Mouse (Mus musculus): ENCODE data around the gene Rnf138rt1. TPM values are rescaled to one million over a fixed set of nuclear protein-coding genes. Genes with fewer than 3 reads are reported as not detected.

The Rnf138rt1 gene
- 0.55 and 0.89 TPM in 2 replicates for polyA plus RNA-seq (2016; fragmentation: Nextera tagmentation; extraction: Ambion mirVana)

DNA sequence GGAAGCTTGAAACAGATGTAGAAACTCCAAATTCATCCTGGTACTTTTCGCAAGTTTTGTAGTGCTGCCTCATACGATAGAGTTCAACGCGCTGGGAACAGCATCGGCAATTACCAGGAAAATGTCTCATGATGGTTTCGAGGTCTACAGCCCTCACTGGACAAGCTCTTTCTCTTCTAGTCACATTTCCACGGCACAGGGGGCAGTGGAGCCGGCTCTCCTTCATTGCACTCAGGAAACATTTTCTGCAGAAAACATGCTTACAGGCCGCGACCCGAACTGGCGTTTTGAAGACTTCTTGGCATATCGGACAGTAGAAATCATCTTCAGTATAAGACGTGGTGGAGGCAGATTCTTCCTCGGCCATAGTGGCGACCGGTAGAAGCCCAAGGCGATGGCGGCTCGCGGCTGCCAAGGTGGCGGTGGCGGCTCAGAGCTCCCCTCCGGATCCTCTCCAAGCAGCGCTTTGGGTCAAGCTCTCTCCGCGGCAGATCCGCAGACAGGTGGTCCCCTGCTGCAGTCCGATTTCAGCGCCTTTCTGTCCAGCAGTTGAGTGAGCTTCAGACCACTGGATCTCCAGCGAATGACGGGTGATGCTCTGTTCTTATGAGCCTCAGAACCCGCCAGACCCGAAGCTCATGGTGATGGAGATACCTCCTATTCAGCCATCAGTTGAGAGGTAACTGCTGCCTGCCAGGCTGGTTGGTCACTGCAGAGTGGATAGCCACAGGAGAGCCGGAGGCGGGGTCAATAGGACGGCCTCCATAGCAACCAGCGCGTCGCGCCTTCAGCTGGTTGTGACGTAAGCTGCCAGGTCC lies at the start of gene Rnf138rt1:
TSS of gene Rnf138rt1 (minus strand) at position 713 of the 818 bp plus-strand sequence.
- peak within 1 kb of the TSS; percentile 62 for H3K4me2 ChIP-seq
- H3K9ac ChIP-seq, result 0 out of 2 replicates have a peak within 1 kb of the TSS, but pooled peaks have one; percentile 40
- 22% methylated on average over 42 of the region's 42 CpGs for WGBS
- peak within 1 kb of the TSS; percentile 40 for H3K4me3 ChIP-seq (replicated peaks)
- no peak within 1 kb of the TSS for H3K27ac ChIP-seq
- H3K27me3 ChIP-seq, result peaks cover 47% of the 10 kb centered on the region
- H3K36me3 ChIP-seq (replicated peaks), result no peaks in the 10 kb centered on the region
- peak; percentile 84; the same call in 1 of the 2 replicates for ATAC-seq (ENCODE audit: low FRiP score)
- H3K4me1 ChIP-seq, result no peaks in the 10 kb centered on the region
- no peaks in the 10 kb centered on the region for H3K9me3 ChIP-seq

DNA sequence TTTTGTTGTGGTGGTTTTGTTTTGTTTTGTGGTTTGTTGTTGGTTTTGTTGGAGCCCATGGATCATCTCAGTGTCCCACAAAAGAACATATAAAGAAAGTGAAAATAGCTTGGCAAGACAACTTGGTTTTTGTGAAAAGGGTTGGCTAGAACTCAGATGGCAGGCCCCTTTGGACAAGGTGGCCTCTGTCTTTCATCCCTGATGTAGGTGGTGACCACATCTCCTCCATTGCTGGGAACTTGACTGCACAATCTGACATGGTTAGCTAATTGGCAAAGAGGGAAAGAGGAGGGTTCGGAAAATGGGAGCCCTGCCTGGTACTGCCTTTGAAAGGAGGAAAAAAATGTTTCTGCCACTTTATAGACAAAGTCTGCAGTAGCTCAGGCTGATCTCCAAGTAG lies 46.1 kb upstream of the Rnf138rt1 start:
- Histone ChIP-seq H3K36me3 (replicated peaks) (no peaks in the 10 kb centered on the region), H3K9ac (no peak overlapping the region), H3K9me3 (no peaks in the 10 kb centered on the region), H3K4me1 (no peaks in the 10 kb centered on the region), H3K4me3 (replicated peaks) (no peak overlapping the region), H3K4me2 (no peak overlapping the region), H3K27me3 (peaks cover 21% of the 10 kb centered on the region), H3K27ac (no peak overlapping the region)
- no peak for ATAC-seq (ENCODE audit: low FRiP score)
- WGBS, result 63% methylated on average over 1 of the region's 1 CpGs

DNA sequence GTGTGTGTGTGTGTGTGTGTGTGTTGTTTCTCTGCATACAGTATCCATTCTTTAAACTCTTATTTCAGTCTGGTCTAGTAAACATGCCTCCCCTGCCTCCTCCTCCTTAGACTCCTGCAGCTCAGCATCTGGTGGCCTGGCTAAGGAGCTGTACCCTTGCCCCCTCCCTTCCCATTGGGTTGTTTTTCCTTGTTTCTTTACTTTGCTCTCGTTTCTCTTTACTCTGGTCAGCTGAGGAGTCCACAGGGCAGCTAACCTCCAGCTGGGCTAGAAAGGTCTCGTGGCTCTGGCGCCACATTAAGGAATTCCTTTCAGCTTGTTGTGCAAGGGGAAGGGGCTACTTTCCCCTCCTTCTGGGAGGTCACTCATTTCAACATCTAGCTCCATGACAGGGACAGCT lies 5.2 kb upstream of the Rnf138rt1 start:
- Histone ChIP-seq H3K9ac (no peak overlapping the region), H3K4me1 (no peaks in the 10 kb centered on the region), H3K9me3 (no peaks in the 10 kb centered on the region), H3K36me3 (replicated peaks) (no peaks in the 10 kb centered on the region), H3K27ac (no peak overlapping the region), H3K4me2 (no peak overlapping the region), H3K4me3 (replicated peaks) (no peak overlapping the region), H3K27me3 (peaks cover 44% of the 10 kb centered on the region)
- ATAC-seq (ENCODE audit: low FRiP score), result no peak
- WGBS, result 31% methylated on average over 3 of the region's 3 CpGs

DNA sequence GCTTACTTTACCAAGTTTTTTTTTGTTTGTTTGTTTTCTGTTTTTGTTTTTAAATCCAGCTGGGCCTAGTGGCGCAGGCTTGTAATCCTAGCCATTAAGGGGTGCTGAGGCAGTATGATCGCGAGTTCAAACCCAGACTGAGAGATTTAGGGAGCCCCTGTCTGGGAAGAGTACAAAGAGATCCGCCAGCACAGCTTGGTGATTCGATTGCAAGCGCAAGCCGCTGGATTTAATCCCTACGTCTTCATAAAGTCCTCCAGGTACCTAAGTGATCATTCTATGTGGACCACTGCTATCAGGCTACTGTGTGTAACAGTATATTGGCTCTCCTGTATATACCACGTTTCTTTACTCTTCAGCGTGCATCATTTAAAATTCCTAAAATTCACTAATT lies 303 bp upstream of the Rnf138rt1 start:
- no peaks in the 10 kb centered on the region for H3K36me3 ChIP-seq (replicated peaks)
- H3K9me3 ChIP-seq, result no peaks in the 10 kb centered on the region
- 33% methylated on average over 10 of the region's 10 CpGs for WGBS
- H3K27me3 ChIP-seq, result peaks cover 46% of the 10 kb centered on the region
- H3K4me1 ChIP-seq, result no peaks in the 10 kb centered on the region
- no peak overlapping the region for H3K9ac ChIP-seq
- peak overlapping the region; percentile 40 for H3K4me3 ChIP-seq (replicated peaks)
- H3K27ac ChIP-seq, result no peak overlapping the region
- ATAC-seq (ENCODE audit: low FRiP score), result peak; percentile 60; the same call in 1 of the 2 replicates
- peak overlapping the region; percentile 62 for H3K4me2 ChIP-seq

DNA sequence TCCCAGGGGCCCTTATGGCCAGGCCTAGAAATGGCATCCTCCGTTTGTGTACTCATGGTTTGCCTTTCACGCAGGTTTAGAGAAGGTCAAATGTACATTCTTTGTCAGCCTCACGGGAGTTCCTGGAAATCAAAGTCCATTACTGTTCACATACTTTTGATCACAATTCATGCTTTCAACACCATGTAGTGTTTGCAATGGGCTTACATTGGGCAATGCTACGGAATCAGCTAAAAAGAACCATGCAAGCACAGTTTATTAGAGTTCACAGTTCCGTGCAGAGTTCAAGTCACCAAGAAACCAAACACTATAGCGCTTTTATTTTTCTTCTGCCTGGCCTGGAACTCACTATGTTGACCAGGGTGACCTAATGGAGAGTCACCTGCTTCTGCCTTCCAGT lies 15.1 kb downstream of the Rnf138rt1 start:
- Histone ChIP-seq H3K4me2 (no peak overlapping the region), H3K9ac (no peak overlapping the region), H3K4me1 (no peaks in the 10 kb centered on the region), H3K27me3 (peaks cover 24% of the 10 kb centered on the region; the same call in 1 of the 2 replicates), H3K9me3 (no peaks in the 10 kb centered on the region), H3K36me3 (replicated peaks) (no peaks in the 10 kb centered on the region), H3K27ac (no peak overlapping the region), H3K4me3 (replicated peaks) (no peak overlapping the region)
- WGBS, result 89% methylated on average over 6 of the region's 6 CpGs
- no peak for ATAC-seq (ENCODE audit: low FRiP score)

DNA sequence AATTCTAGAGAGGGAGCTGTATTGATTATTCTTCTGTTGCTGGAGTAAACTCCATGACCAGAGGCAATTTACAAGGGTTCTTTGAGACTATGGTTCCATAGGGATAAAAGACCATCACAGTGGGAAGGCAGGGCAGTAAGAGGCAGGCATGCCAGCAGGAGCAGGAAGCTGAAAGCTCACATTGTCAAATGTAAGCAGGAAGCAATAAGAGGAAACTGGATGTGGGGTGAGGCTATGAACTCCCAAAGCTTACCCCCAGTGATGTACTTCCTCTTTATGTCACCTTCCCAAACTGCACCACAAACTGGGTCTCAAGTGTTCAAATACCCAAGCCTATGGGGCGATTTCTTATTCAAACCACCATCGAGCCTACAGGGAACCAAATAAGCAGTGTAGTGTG lies 17.2 kb downstream of the Rnf138rt1 start:
- Histone ChIP-seq H3K27ac (no peak overlapping the region), H3K36me3 (replicated peaks) (no peaks in the 10 kb centered on the region), H3K9me3 (no peaks in the 10 kb centered on the region), H3K4me2 (no peak overlapping the region), H3K4me3 (replicated peaks) (no peak overlapping the region), H3K27me3 (peaks cover 18% of the 10 kb centered on the region; the same call in 1 of the 2 replicates), H3K4me1 (no peaks in the 10 kb centered on the region), H3K9ac (no peak overlapping the region)
- 92% methylated on average over 2 of the region's 2 CpGs for WGBS
- no peak for ATAC-seq (ENCODE audit: low FRiP score)

DNA sequence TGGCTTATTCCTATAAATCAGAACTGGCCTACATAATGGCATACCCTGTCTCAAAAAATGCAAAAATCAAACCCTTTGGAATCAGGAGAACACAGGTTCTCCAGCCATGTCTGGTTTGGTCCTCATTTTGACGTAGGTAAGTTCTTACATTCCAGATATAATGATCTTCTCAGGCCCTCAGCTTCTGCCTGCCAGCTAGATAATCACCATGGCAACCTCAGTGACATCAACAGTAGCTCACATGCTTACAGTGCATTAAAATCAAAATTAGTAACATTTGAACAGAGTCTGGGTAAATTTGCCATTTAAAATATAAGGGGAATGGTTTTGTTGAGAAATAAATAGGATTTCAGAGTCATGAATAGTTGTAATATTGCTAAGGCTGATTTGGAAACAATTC lies 22.2 kb downstream of the Rnf138rt1 start:
- Histone ChIP-seq H3K27ac (no peak overlapping the region), H3K4me2 (no peak overlapping the region), H3K9ac (no peak overlapping the region), H3K4me1 (no peaks in the 10 kb centered on the region), H3K4me3 (replicated peaks) (no peak overlapping the region), H3K9me3 (no peaks in the 10 kb centered on the region), H3K27me3 (peaks cover 14% of the 10 kb centered on the region), H3K36me3 (replicated peaks) (no peaks in the 10 kb centered on the region)
- ATAC-seq (ENCODE audit: low FRiP score), result no peak
- 74% methylated on average over 1 of the region's 1 CpGs for WGBS

DNA sequence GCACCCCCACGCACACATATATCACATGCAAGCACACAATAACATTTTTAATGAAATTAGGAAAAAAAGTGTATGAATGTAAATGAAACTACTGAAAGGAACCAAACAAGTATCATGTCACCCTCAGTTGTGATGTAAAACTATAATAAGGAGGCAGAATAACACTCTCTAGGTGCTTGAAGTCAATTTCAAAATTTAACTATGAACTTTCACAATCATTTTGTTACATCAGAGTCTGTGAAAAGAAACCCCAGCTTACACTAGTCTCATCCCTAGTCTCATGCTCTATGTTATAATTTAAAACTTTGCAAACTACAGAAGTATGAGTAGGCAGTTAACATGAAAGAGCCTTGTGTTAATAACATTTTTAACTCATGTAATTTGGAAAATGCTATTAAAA lies 27.0 kb downstream of the Rnf138rt1 start:
- Histone ChIP-seq H3K27me3 (peaks cover 4% of the 10 kb centered on the region), H3K4me3 (replicated peaks) (no peak overlapping the region), H3K9ac (no peak overlapping the region), H3K27ac (no peak overlapping the region), H3K36me3 (replicated peaks) (no peaks in the 10 kb centered on the region), H3K4me2 (no peak overlapping the region), H3K9me3 (no peaks in the 10 kb centered on the region), H3K4me1 (no peaks in the 10 kb centered on the region)
- 87% methylated on average over 1 of the region's 1 CpGs for WGBS
- no peak for ATAC-seq (ENCODE audit: low FRiP score)

DNA sequence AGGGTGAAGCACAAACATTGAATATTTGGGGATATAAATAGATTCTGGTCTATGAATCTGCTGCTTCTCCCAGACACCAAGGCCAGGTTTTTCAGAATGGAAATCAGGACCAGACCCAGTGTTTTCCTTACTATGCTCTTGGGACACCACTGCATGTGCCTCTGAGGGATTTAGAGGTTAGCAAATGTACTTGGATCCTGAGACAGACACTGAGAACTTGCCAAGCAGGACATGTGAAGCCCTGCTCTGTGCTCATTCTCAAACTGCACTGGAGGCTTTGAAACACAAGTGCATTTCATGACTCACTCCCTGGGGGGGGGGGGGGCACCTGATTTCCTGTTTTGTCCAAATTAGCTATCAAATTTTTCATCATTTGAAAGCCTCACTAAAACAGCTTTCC lies 37.5 kb downstream of the Rnf138rt1 start:
- Histone ChIP-seq H3K27me3 (peaks cover 9% of the 10 kb centered on the region), H3K4me1 (peaks cover 2% of the 10 kb centered on the region; the same call in 1 of the 2 replicates), H3K4me3 (replicated peaks) (no peak overlapping the region), H3K27ac (0 out of 2 replicates have a peak overlapping the region, but pooled peaks have one; percentile 25), H3K9me3 (no peaks in the 10 kb centered on the region), H3K9ac (no peak overlapping the region), H3K36me3 (replicated peaks) (no peaks in the 10 kb centered on the region), H3K4me2 (peak overlapping the region; percentile 15)
- no peak for ATAC-seq (ENCODE audit: low FRiP score)

DNA sequence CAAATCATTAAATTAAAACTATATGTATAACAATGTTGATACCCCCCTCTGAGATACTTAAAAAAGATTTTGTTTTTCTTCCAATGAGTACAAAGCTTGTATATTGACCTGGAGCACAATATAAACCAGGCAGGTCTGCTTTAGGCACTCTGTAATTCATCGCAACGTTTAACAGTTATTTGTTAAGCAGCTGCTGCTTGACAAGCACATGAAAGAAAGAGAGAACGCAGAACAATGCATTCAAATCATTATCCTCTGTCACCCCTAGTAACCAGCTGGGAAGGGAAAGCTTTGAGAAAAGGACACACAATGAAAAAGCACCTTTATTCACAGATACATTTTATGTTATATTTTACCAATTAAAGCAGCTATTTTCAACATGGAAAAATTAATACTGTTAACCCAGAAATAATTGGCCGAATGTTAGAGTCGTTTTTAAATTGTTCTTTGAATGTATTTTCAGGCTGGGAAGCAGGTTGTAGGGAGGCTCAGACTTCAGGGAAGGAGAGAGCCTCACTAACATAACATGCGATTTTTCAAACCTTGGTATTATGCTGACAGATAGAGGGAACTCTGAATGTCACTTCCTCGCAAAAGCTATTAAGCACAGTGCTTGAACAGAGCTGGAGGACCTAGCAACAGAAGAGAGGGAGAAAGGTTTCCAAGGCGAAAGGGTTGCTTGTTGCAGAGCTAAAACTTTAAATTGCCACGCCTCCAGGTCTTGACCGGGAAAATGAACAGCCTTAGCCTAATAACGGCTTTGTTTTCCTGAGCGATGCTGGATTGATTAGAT lies 38.1 kb downstream of the Rnf138rt1 start:
- H3K27me3 ChIP-seq, result peaks cover 9% of the 10 kb centered on the region
- 31% methylated on average over 12 of the region's 12 CpGs for WGBS
- H3K9me3 ChIP-seq, result no peaks in the 10 kb centered on the region
- peak overlapping the region; percentile 15 for H3K4me2 ChIP-seq
- H3K27ac ChIP-seq, result 0 out of 2 replicates have a peak overlapping the region, but pooled peaks have one; percentile 25
- H3K4me1 ChIP-seq, result peaks cover 2% of the 10 kb centered on the region; the same call in 1 of the 2 replicates
- H3K4me3 ChIP-seq (replicated peaks), result no peak overlapping the region
- peak; percentile 67 for ATAC-seq (ENCODE audit: low FRiP score)
- H3K36me3 ChIP-seq (replicated peaks), result no peaks in the 10 kb centered on the region
- H3K9ac ChIP-seq, result no peak overlapping the region

DNA sequence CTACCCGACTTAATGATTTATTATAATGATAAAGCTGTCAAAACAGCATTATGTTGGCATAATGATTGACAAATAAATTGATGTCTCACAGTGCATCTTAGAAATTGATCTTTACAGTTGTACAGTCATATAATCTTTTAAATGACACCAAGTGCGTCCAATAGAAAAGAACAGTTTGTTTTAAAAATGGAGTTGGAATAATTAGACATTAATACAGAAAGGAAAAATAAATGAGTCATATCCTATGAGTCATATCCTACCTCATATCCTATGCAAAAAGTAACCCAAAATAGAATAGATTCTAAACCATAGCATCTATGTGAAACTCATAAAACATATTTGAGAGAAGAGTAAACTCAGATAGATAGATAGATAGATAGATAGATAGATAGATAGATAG lies 40.5 kb downstream of the Rnf138rt1 start:
- H3K36me3 ChIP-seq (replicated peaks), result no peaks in the 10 kb centered on the region
- ATAC-seq (ENCODE audit: low FRiP score), result no peak
- WGBS, result 74% methylated on average over 2 of the region's 2 CpGs
- no peak overlapping the region for H3K27ac ChIP-seq
- no peak overlapping the region for H3K9ac ChIP-seq
- no peak overlapping the region for H3K4me3 ChIP-seq (replicated peaks)
- peaks cover 9% of the 10 kb centered on the region; the same call in 1 of the 2 replicates for H3K27me3 ChIP-seq
- no peaks in the 10 kb centered on the region for H3K9me3 ChIP-seq
- no peak overlapping the region for H3K4me2 ChIP-seq
- peaks cover 2% of the 10 kb centered on the region; the same call in 1 of the 2 replicates for H3K4me1 ChIP-seq
